Mouse (Mus musculus): ENCODE results near the gene Dynlt1a. TPM values are rescaled to one million over a fixed set of nuclear protein-coding genes. Genes with fewer than 3 reads are reported as not detected.
"Not testable (repeated sequence)": the region's sequence is repeated elsewhere in the genome, so short reads cannot be mapped to it uniquely, and the experiment has no call there.

The Dynlt1a gene
- polyA plus RNA-seq, 1 experiment from 2014 or later = 21.1 TPM

DNA sequence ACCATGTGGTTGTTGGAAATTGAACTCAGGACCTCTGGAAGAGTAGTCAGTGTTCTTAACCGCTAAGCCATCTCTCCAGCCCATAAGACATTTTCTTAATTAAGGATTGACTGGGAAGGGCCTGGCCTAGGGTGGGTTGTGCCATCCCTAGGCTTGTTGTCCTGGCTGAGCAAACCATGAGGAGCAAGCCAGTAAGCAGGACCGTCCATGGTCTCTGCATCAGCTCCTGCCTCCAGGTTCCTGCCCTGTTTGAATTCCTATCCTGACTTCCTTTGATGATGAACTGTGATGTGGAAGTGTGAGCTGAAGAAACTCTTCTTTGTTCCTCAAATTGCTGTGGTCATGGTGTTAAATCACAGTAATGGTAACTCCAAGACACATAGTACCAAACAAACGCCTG is 2.8 kb downstream of the Dynlt1a start:
- not testable (repeated sequence) for H3K27me3 ChIP-seq; ATAC-seq (ENCODE audit: insufficient number of reproducible peaks, insufficient read depth, low FRiP score, low TSS enrichment, low read depth); H3K4me3 ChIP-seq; H3K36me3 ChIP-seq; H3K4me2 ChIP-seq; H3K9ac ChIP-seq; H3K4me1 ChIP-seq; H3K9me3 ChIP-seq; H3K27ac ChIP-seq
- WGBS = 68% methylated on average over 2 of the region's 3 CpGs

GRCm38 (mm10) chr17:6312755-6313154 is 4.5 kb downstream of the Dynlt1a start:
- H3K36me3 ChIP-seq; H3K9ac ChIP-seq; H3K4me3 ChIP-seq; H3K4me1 ChIP-seq; H3K9me3 ChIP-seq; H3K27me3 ChIP-seq; H3K4me2 ChIP-seq; H3K27ac ChIP-seq; ATAC-seq (ENCODE audit: insufficient number of reproducible peaks, insufficient read depth, low FRiP score, low TSS enrichment, low read depth): not testable (repeated sequence)
- WGBS = 69% methylated on average over 3 of the region's 3 CpGs

DNA sequence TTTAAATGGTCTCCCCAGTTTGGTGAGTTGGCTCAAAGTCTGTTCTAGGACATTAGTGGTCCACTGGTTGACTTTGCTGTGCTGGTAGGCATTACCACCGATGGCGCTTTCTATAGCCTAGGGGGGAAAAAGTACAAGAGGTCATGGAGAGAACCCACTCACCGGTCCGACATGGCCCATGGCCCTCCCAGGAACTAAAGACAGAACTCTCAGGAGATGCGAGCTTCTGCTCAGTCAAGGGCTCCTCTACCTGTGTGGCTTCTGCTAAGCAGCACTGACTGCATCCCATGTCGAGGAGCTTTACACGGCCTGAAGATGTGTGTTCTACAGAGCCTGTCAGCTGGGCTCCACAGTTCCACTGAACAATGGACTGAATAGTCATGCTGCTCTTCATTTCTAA is 5.6 kb downstream of the Dynlt1a start:
- H3K27ac ChIP-seq; H3K9me3 ChIP-seq; H3K4me2 ChIP-seq; H3K4me1 ChIP-seq; ATAC-seq (ENCODE audit: insufficient number of reproducible peaks, insufficient read depth, low FRiP score, low TSS enrichment, low read depth); H3K36me3 ChIP-seq; H3K9ac ChIP-seq; H3K27me3 ChIP-seq; H3K4me3 ChIP-seq: not testable (repeated sequence)
- 85% methylated on average over 7 of the region's 7 CpGs for WGBS

- 95% methylated on average over 10 of the region's 13 CpGs for WGBS
- H3K36me3 ChIP-seq; H3K9me3 ChIP-seq; H3K4me3 ChIP-seq; H3K27ac ChIP-seq; H3K4me1 ChIP-seq; H3K9ac ChIP-seq; ATAC-seq (ENCODE audit: insufficient number of reproducible peaks, insufficient read depth, low FRiP score, low TSS enrichment, low read depth); H3K4me2 ChIP-seq; H3K27me3 ChIP-seq: not testable (repeated sequence)
Measured at GRCm38 (mm10) chr17:6306503-6306902, 10.8 kb downstream of the Dynlt1a start.

GRCm38 (mm10) chr17:6305656-6306270 is 11.5 kb downstream of the Dynlt1a start:
- 86% methylated on average over 12 of the region's 12 CpGs for WGBS
- H3K4me3 ChIP-seq; H3K4me2 ChIP-seq; H3K27ac ChIP-seq; H3K9me3 ChIP-seq; H3K36me3 ChIP-seq; H3K9ac ChIP-seq; H3K4me1 ChIP-seq; ATAC-seq (ENCODE audit: insufficient number of reproducible peaks, insufficient read depth, low FRiP score, low TSS enrichment, low read depth); H3K27me3 ChIP-seq: not testable (repeated sequence)

GRCm38 (mm10) chr17:6304891-6305290 is 12.4 kb downstream of the Dynlt1a start:
- H3K4me2 ChIP-seq; H3K9ac ChIP-seq; H3K27me3 ChIP-seq; H3K4me1 ChIP-seq; H3K4me3 ChIP-seq; H3K36me3 ChIP-seq; H3K27ac ChIP-seq; ATAC-seq (ENCODE audit: insufficient number of reproducible peaks, insufficient read depth, low FRiP score, low TSS enrichment, low read depth); H3K9me3 ChIP-seq: not testable (repeated sequence)
- WGBS = 97% methylated on average over 5 of the region's 6 CpGs

DNA sequence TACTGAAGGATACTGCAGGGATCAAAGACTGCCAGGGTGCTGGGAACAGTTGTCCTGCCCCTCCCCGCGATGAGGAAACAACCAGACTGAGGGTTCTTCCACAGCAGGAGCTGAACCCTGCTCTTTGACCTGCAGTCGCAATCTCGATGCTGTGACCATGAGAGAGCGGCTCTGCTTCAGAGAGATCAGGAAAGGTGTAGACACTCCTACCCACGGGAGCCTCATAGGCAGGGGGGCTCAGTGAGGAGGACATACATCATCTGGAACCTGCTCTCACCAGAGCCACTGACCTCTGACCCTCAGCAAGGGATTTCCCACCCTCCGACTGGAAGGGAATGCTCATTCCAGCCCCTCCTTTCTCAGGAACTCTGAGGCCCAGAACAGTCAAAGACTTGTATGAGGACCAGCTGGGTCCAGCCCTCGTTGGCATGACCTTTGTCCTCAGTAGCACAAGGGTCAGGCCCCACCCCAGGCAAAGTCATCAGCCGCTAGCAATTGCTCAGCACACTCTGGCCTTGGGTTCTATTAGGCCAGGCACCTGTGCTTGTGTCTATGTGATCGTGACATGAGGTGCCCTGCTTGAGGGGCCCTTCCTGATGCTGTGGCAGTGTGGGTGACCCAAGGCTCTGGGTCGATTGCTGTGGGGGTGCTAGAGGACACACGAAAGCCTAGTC is 17.0 kb downstream of the Dynlt1a start:
- not testable (repeated sequence) for H3K27me3 ChIP-seq; H3K4me1 ChIP-seq; H3K9me3 ChIP-seq; H3K4me2 ChIP-seq; H3K9ac ChIP-seq; H3K36me3 ChIP-seq; H3K4me3 ChIP-seq; H3K27ac ChIP-seq; ATAC-seq (ENCODE audit: insufficient number of reproducible peaks, insufficient read depth, low FRiP score, low TSS enrichment, low read depth)
- WGBS = 57% methylated on average over 7 of the region's 12 CpGs

DNA sequence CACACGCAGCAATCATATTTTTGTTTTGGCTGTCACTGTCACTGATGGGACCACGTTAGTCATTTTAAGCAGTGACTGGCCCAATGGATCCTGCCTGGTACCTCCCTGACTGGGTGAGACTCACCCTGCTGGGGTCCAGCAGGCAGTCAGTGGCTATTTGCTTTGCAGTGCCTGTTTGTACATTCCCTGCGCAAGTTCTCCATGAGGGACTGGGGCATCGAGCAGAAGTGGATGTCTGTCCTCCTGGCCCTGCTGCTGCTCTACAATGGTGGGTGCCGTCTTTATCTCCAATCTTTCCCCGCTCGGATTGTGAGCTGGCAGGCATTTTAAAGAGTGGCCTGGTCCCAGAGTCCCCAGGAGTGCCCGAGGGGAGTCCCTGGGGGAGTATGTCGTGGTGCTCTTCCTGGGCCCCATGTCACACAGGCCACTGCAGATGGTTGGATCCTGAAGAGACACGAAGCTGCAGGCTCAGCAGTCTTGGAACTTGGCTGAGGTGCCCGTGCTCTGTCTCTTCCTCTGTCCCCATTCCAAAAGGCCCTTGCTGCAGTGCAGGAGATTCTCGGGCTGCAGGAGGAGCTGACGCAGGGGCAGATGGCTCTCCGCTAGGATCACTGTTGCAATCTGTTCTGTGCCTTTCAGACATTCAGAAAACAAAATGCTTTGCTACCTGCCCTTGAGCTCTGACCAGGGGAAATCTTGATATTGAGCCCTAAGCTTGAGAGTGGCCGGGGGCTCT is 20.1 kb downstream of the Dynlt1a start:
- H3K9ac ChIP-seq; H3K27ac ChIP-seq; H3K27me3 ChIP-seq; H3K4me1 ChIP-seq; H3K36me3 ChIP-seq; ATAC-seq (ENCODE audit: insufficient number of reproducible peaks, insufficient read depth, low FRiP score, low TSS enrichment, low read depth); H3K4me2 ChIP-seq; H3K4me3 ChIP-seq; H3K9me3 ChIP-seq: not testable (repeated sequence)
- 90% methylated on average over 9 of the region's 15 CpGs for WGBS

DNA sequence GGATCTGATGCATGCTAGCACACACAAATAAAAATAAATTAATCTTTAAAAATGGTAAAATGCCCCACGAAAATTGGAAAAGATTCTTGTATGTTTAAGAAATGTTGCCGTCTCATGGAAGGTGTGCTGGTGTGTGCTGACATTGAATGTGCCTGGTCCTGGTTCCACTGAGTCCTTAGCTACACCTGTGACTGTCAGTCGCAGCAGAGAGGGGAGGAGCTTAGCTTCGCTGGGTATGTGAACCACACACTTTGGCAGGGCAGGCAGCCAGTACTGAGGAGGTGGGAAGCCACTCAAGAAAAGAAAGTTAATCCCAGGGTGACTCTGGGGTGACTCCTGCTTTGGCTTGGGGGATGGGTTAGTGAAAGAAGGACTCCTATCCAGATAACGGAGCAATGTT is 23.4 kb downstream of the Dynlt1a start:
- H3K4me3 ChIP-seq; H3K4me1 ChIP-seq; H3K9me3 ChIP-seq; H3K9ac ChIP-seq; H3K27ac ChIP-seq; H3K27me3 ChIP-seq; H3K36me3 ChIP-seq; H3K4me2 ChIP-seq; ATAC-seq (ENCODE audit: insufficient number of reproducible peaks, insufficient read depth, low FRiP score, low TSS enrichment, low read depth): not testable (repeated sequence)
- 100% methylated on average over 1 of the region's 5 CpGs for WGBS

DNA sequence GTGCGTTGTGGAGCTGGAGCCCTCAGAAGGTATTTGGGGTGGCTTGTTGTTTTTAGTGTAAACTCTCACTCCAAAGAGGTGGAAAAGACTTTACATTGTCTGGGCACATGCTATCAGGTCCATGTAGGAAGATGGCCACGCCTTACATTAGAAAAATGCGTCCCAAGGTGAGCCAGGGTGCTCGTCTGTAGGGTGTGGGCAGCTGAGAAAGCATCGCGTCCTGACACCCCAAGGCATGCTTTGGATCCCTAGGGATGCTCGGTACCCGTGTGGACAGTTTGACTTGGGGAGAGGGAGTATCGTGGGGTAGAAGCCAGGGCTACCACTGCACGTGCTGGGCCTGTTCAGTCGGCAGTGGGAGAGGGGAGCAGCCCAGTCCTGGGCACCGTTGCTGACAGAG is 28.3 kb downstream of the Dynlt1a start:
- H3K36me3 ChIP-seq; H3K27me3 ChIP-seq; H3K4me2 ChIP-seq; H3K9ac ChIP-seq; ATAC-seq (ENCODE audit: insufficient number of reproducible peaks, insufficient read depth, low FRiP score, low TSS enrichment, low read depth); H3K4me3 ChIP-seq; H3K9me3 ChIP-seq; H3K4me1 ChIP-seq; H3K27ac ChIP-seq: not testable (repeated sequence)
- 90% methylated on average over 12 of the region's 12 CpGs for WGBS

DNA sequence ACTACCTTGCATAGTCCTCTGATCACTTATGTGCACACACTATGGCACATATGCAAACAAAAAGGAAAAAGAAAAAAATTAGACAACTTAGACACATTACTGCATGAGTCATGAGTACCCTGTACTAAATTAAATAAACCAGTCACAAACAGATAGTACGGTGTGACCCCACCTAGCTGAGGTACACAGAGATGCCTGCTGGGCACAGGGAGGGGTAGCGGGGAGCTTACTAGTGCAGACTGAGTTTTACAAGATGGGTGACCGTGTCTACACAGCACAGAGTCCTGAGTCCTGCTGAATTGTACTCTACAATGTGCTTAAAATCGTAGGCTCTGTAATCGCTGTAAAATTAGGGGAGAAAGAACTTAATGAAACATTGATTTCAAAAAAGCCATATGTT is 31.1 kb downstream of the Dynlt1a start:
- not testable (repeated sequence) for H3K4me3 ChIP-seq; ATAC-seq (ENCODE audit: insufficient number of reproducible peaks, insufficient read depth, low FRiP score, low TSS enrichment, low read depth); H3K27me3 ChIP-seq; H3K27ac ChIP-seq; H3K9ac ChIP-seq; H3K36me3 ChIP-seq; H3K4me2 ChIP-seq; H3K4me1 ChIP-seq; H3K9me3 ChIP-seq
- 95% methylated on average over 5 of the region's 5 CpGs for WGBS

- not testable (repeated sequence) for H3K27me3 ChIP-seq; H3K4me1 ChIP-seq; H3K4me3 ChIP-seq; H3K4me2 ChIP-seq; ATAC-seq (ENCODE audit: insufficient number of reproducible peaks, insufficient read depth, low FRiP score, low TSS enrichment, low read depth); H3K36me3 ChIP-seq; H3K9ac ChIP-seq; H3K9me3 ChIP-seq; H3K27ac ChIP-seq
- WGBS = 94% methylated on average over 8 of the region's 10 CpGs
Measured at GRCm38 (mm10) chr17:6283137-6283536, 34.2 kb downstream of the Dynlt1a start.

Measured in embryonic facial prominence, embryonic 13.5 days (tissue).